Mouse (Mus musculus) forebrain, postnatal 0 days (tissue): ENCODE results near the gene Fam53a. TPM values are rescaled to one million over a fixed set of nuclear protein-coding genes. Genes with fewer than 3 reads are reported as not detected.

Experiments used
- ATAC-seq: fragments of 200-750 bp; cut with Nextera tagmentation; 2 replicates; pipeline ENCODE4 v1.8.0; 2017; ENCODE audit warnings: mild to moderate bottlenecking, moderate library complexity
- DNase-seq: peaks from one replicate; pipeline ENCODE4 v3.0.0-alpha.2; 2015
- H3K27ac ChIP-seq: fragments of 300-500 bp; sonication (generic); 2 replicates; pipeline ENCODE4 v1.5.1; 2014; ENCODE audit warnings: low read depth, mild to moderate bottlenecking, antibody characterized with exemption, low read length, moderate library complexity, mixed read lengths
- H3K27me3 ChIP-seq: fragments of 300-500 bp; sonication (generic); 2 replicates; pipeline ENCODE4 v1.6.1; 2014; ENCODE audit warnings: mild to moderate bottlenecking, low read length, mixed read lengths; ENCODE audit not compliant: insufficient read depth
- H3K36me3 ChIP-seq: fragments of 300-500 bp; sonication (generic); 2 replicates; pipeline ENCODE4 v1.6.1; 2014; ENCODE audit warnings: mild to moderate bottlenecking, moderate library complexity; ENCODE audit not compliant: insufficient read depth
- H3K4me1 ChIP-seq: fragments of 300-500 bp; sonication (generic); 2 replicates; pipeline ENCODE4 v1.6.1; 2014; ENCODE audit warnings: antibody characterized with exemption; ENCODE audit not compliant: insufficient read depth
- H3K4me2 ChIP-seq: fragments of 300-500 bp; sonication (generic); 2 replicates; pipeline ENCODE4 v1.6.1; 2014; ENCODE audit warnings: low read depth, mild to moderate bottlenecking, moderate library complexity
- H3K4me3 ChIP-seq: fragments of 300-500 bp; sonication (generic); 2 replicates; pipeline ENCODE4 v1.5.1; 2014; ENCODE audit warnings: low read depth, low read length, mixed read lengths
- H3K9ac ChIP-seq: fragments of 300-500 bp; sonication (generic); 2 replicates; pipeline ENCODE4 v1.6.1; 2014; ENCODE audit warnings: mild to moderate bottlenecking
- H3K9me3 ChIP-seq: fragments of 300-500 bp; sonication (generic); 2 replicates; pipeline ENCODE4 v1.6.1; 2016; ENCODE audit warnings: low read length
- CTCF ChIP-seq: sonication (generic); IDR thresholded peaks from 2 replicates; pipeline ENCODE4 v1.5.1; 2016; ENCODE audit warnings: antibody characterized with exemption, control low read depth, low read depth
- WGBS: fragments of 180-500 bp; shearing (Covaris S2); extraction: QIAGEN DNeasy Blood & Tissue Kit; methylation state at CpG from one replicate; pipeline ENCODE4 v1.1.7; 2014; 5-methylcytosine and 5-hydroxymethylcytosine counted together
- polyA plus RNA-seq: library from polyadenylated mRNA; unstranded; fragments of >200 nt; fragmentation: Nextera tagmentation; extraction: Ambion mirVana; gene quantifications from 2 replicates; pipeline ENCODE4 v1.2.1, GENCODE M21; 2015
- total RNA-seq: library from RNA; depleted of rRNA; stranded (reverse); fragments of >200 nt; gene quantifications from 2 replicates; pipeline ENCODE4 v1.2.3, GENCODE M21; 2014; rRNA removed

Fam53a gene
- 20.9 and 36.6 TPM in 2 replicates for total RNA-seq
- polyA plus RNA-seq = 37.5 and 40.0 TPM in 2 replicates

- DNase-seq (peak; percentile 98), ATAC-seq (peak; percentile 99)
- Histone ChIP-seq H3K27ac (peak within 1 kb of the TSS; percentile 79), H3K4me2 (peak within 1 kb of the TSS; percentile 89), H3K4me1 (no peaks in the 10 kb centered on the region; the same call in 1 of the 2 replicates), H3K9ac (peak within 1 kb of the TSS; percentile 73), H3K36me3 (no peaks in the 10 kb centered on the region), H3K27me3 (no peaks in the 10 kb centered on the region), H3K4me3 (peak within 1 kb of the TSS; percentile 77), H3K9me3 (no peaks in the 10 kb centered on the region)
- 2% methylated on average over 74 of the region's 99 CpGs for WGBS
- TF ChIP-seq CTCF = peak; percentile 56
Measured at GRCm38 (mm10) chr5:33629301-33629987, at the start of gene Fam53a, which contains the start of gene Gm9903. Fam53a (minus strand) TSS chr5:33629635. Gm9903 (plus strand) TSS chr5:33629925.

- Histone ChIP-seq H3K27ac (no peak overlapping the region), H3K36me3 (no peaks in the 10 kb centered on the region), H3K27me3 (no peaks in the 10 kb centered on the region), H3K4me3 (no peak overlapping the region), H3K9me3 (no peaks in the 10 kb centered on the region), H3K4me2 (no peak overlapping the region), H3K4me1 (no peaks in the 10 kb centered on the region), H3K9ac (no peak overlapping the region)
- WGBS = 88% methylated on average over 5 of the region's 5 CpGs
- no peak for DNase-seq
- TF ChIP-seq CTCF = no peak
- ATAC-seq = no peak
Measured at GRCm38 (mm10) chr5:33678244-33678643, 48.8 kb upstream of the Fam53a start.

- peak; percentile 65 for TF ChIP-seq CTCF
- Histone ChIP-seq H3K4me2 (no peak overlapping the region), H3K9ac (no peak overlapping the region), H3K4me3 (no peak overlapping the region), H3K27me3 (no peaks in the 10 kb centered on the region), H3K36me3 (0 out of 2 replicates have a peak, but pooled peaks cover 4% of the 10 kb centered on the region), H3K27ac (no peak overlapping the region), H3K4me1 (no peaks in the 10 kb centered on the region), H3K9me3 (no peaks in the 10 kb centered on the region)
- WGBS = 4% methylated on average over 1 of the region's 1 CpGs
- peak; percentile 37 for DNase-seq
- ATAC-seq = no peak
Measured at GRCm38 (mm10) chr5:33675964-33676363, 46.5 kb upstream of the Fam53a start.

- Histone ChIP-seq H3K27ac (no peak overlapping the region), H3K27me3 (no peaks in the 10 kb centered on the region), H3K4me2 (no peak overlapping the region), H3K9me3 (no peaks in the 10 kb centered on the region), H3K9ac (no peak overlapping the region), H3K4me1 (no peaks in the 10 kb centered on the region), H3K4me3 (no peak overlapping the region), H3K36me3 (0 out of 2 replicates have a peak, but pooled peaks cover 4% of the 10 kb centered on the region)
- no peak for TF ChIP-seq CTCF
- ATAC-seq (peak; percentile 94), DNase-seq (peak; percentile 52)
- WGBS = 15% methylated on average over 3 of the region's 3 CpGs
Measured at GRCm38 (mm10) chr5:33674439-33674838, 45.0 kb upstream of the Fam53a start.

DNA sequence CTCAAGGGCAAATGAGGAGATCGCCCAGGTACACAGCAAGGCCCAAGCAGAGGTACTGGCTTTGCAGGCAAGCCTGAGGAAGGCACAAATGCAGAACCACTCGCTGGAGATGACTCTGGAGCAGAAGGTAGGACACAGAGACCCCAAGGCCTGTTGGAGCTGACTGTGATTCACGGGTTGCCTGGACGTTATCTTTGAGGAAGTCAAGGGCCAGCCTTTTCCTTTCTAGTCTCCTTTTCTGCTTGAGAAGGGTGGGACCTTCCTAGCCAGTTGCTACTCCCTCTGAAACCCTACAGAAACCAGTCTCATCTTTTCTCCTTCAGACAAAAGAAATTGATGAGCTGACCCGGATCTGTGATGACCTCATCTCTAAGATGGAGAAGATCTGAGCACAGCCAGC is 42.2 kb upstream of the Fam53a start:
- ATAC-seq (no peak), DNase-seq (no peak)
- peaks cover 8% of the 10 kb centered on the region; the same call in 1 of the 2 replicates for H3K36me3 ChIP-seq
- H3K4me1 ChIP-seq = no peaks in the 10 kb centered on the region
- H3K9ac ChIP-seq = no peak overlapping the region
- H3K4me2 ChIP-seq = no peak overlapping the region
- 89% methylated on average over 5 of the region's 5 CpGs for WGBS
- H3K27ac ChIP-seq = no peak overlapping the region
- H3K4me3 ChIP-seq = no peak overlapping the region
- no peaks in the 10 kb centered on the region for H3K9me3 ChIP-seq
- no peak for TF ChIP-seq CTCF
- no peaks in the 10 kb centered on the region for H3K27me3 ChIP-seq

- H3K36me3 ChIP-seq = peaks cover 8% of the 10 kb centered on the region; the same call in 1 of the 2 replicates
- no peak for DNase-seq
- H3K27me3 ChIP-seq = no peaks in the 10 kb centered on the region
Measured at GRCm38 (mm10) chr5:33668223-33668622, 38.8 kb upstream of the Fam53a start.

DNA sequence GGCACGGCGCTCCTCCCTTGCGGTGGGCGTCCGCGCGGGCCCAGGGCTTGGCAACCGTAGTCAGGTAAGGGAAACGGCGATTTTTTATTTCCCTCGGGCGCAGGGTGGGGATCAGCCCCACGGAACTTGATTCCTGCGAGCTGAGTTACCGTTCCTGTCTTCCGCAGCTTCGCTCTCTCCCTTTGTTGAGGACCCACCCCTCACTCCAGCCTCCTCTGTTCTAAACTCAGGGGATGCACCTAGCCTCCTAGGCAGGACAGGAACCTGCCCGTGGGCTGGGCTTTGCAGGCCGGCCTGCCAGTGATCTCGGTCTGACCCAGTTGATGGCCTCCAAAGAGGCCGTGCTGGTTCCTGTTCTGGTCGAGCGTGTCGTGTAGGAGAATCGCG is 29.2 kb upstream of the Fam53a start:
- DNase-seq (no peak), ATAC-seq (no peak)
- Histone ChIP-seq H3K9ac (peak overlapping the region; percentile 47), H3K27ac (no peak overlapping the region), H3K4me1 (peaks cover 10% of the 10 kb centered on the region), H3K4me3 (peak overlapping the region; percentile 69), H3K4me2 (peak overlapping the region; percentile 95), H3K9me3 (no peaks in the 10 kb centered on the region), H3K27me3 (no peaks in the 10 kb centered on the region), H3K36me3 (peaks cover 7% of the 10 kb centered on the region; the same call in 1 of the 2 replicates)
- WGBS = 0% methylated on average over 26 of the region's 26 CpGs
- no peak for TF ChIP-seq CTCF

More at GRCm38 (mm10) chr5:33668223-33668622, 38.8 kb upstream of the Fam53a start:
- no peaks in the 10 kb centered on the region for H3K4me1 ChIP-seq
- no peak overlapping the region for H3K27ac ChIP-seq
- TF ChIP-seq CTCF = peak; percentile 50
- H3K9me3 ChIP-seq = no peaks in the 10 kb centered on the region
- no peak overlapping the region for H3K9ac ChIP-seq
- H3K4me2 ChIP-seq = no peak overlapping the region
- no peak overlapping the region for H3K4me3 ChIP-seq
- ATAC-seq = no peak
